Mouse (Mus musculus): Measurements from ENCODE around the gene Pcx. TPM values are rescaled to one million over a fixed set of nuclear protein-coding genes. Genes with fewer than 3 reads are reported as not detected.

Pcx gene
- polyA plus RNA-seq, 1 experiment from 2014 or later: 15.9 TPM

DNA sequence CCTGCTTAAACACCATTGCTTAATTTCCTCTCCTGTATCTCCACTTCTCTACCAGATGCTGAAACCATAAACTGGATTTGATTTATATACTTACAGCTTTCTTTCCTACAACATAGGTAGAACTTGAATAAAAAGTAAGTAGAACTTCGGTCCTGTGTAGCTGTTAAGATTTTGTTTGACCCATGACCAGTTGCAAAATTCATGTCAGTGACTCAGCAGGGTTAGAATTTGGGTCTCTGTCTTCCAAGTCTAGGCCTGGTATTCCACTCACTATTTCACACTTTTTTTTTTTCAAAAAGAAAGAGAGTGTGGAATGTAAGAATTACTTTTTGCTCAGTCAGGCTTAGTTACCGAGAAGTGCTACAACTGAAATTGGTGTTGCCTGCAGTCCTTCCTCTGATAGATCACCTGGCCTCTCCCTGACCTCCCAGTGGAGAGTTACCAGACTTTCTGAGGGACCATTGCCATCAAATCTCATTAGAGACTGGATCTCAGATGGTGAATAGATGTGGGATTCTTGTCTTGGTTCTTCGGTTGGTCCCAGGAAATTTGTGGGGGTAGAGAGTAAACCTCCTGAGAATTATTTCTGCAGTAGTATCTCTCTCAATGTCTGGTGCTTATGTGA is 11.3 kb downstream of the Pcx start:
- no peak overlapping the region for H3K4me2 ChIP-seq
- no peak overlapping the region for H3K4me3 ChIP-seq

GRCm38 (mm10) chr19:4534646-4535045 is 24.4 kb downstream of the Pcx start:
- H3K4me1 ChIP-seq (replicated peaks): no peaks in the 10 kb centered on the region
- H3K4me2 ChIP-seq: no peak overlapping the region
- no peak for ATAC-seq (ENCODE audit: insufficient number of reproducible peaks, low FRiP score)
- H3K4me3 ChIP-seq: no peak overlapping the region
- 84% methylated on average over 2 of the region's 2 CpGs for WGBS
- no peaks in the 10 kb centered on the region for H3K36me3 ChIP-seq
- no peaks in the 10 kb centered on the region for H3K27me3 ChIP-seq (replicated peaks)
- H3K9ac ChIP-seq: no peak overlapping the region
- no peak overlapping the region for H3K27ac ChIP-seq (ENCODE audit: poor library complexity, severe bottlenecking)
- no peaks in the 10 kb centered on the region for H3K9me3 ChIP-seq (replicated peaks)

More for the DNA sequence above, 11.3 kb downstream of the Pcx start:
- Histone ChIP-seq H3K9ac (no peak overlapping the region), H3K27me3 (replicated peaks) (no peaks in the 10 kb centered on the region), H3K4me1 (replicated peaks) (0 out of 2 replicates have a peak, but pooled peaks cover 3% of the 10 kb centered on the region), H3K27ac (ENCODE audit: poor library complexity, severe bottlenecking) (no peak overlapping the region), H3K9me3 (replicated peaks) (no peaks in the 10 kb centered on the region), H3K36me3 (no peaks in the 10 kb centered on the region)
- WGBS: 69% methylated on average over 3 of the region's 3 CpGs
- no peak for ATAC-seq (ENCODE audit: insufficient number of reproducible peaks, low FRiP score)

- no peak for ATAC-seq (ENCODE audit: insufficient number of reproducible peaks, low FRiP score)
- no peak overlapping the region for H3K9ac ChIP-seq
- no peaks in the 10 kb centered on the region for H3K36me3 ChIP-seq
- no peak overlapping the region for H3K4me3 ChIP-seq
- H3K9me3 ChIP-seq (replicated peaks): no peaks in the 10 kb centered on the region
- H3K27me3 ChIP-seq (replicated peaks): no peaks in the 10 kb centered on the region
- no peak overlapping the region for H3K27ac ChIP-seq (ENCODE audit: poor library complexity, severe bottlenecking)
- no peak overlapping the region for H3K4me2 ChIP-seq
- H3K4me1 ChIP-seq (replicated peaks): no peaks in the 10 kb centered on the region
Measured at GRCm38 (mm10) chr19:4535922-4536321, 25.6 kb downstream of the Pcx start.

DNA sequence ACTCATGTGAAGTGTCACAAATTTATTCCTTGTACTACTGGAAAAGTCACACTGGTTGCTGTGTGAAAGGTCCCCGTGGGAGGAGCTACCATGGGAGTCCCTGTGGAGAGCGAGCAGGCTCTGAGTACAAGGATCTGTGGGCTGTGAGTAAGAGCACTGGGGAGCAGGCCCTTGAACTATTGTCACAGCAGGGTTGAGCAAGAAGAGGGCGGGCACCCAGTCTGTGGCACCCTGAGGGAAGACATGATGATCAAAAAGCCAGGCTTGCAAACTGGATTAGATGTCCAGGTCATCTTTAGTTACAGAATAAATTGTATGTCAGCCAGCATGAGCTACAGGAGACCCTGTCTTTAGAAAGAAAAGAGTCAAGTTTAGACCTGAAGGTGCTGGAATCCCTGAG is 26.3 kb downstream of the Pcx start:
- Histone ChIP-seq H3K9me3 (replicated peaks) (no peaks in the 10 kb centered on the region), H3K4me3 (no peak overlapping the region), H3K36me3 (no peaks in the 10 kb centered on the region), H3K4me2 (no peak overlapping the region), H3K4me1 (replicated peaks) (no peaks in the 10 kb centered on the region), H3K27me3 (replicated peaks) (no peaks in the 10 kb centered on the region), H3K27ac (ENCODE audit: poor library complexity, severe bottlenecking) (no peak overlapping the region), H3K9ac (no peak overlapping the region)
- no peak for ATAC-seq (ENCODE audit: insufficient number of reproducible peaks, low FRiP score)
- 63% methylated on average over 3 of the region's 3 CpGs for WGBS

DNA sequence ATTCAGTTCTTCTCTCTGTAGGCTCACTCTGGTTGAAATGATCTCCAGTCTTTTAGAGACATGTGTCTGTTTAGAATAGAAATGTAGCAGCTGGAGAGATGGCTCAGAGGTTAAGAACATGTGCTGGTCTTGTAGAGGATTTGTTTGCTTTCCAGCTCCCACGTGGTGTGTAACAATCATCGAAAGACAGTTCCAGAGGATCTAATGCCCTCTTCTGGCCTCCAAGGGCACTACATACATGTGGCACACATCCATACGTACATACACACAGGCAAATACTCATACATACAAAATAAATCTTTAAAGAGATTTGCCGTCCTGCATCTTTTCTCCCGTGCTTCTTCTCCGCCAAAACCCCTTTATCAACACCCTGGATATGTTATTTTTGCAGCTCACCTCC is 30.0 kb downstream of the Pcx start:
- Histone ChIP-seq H3K27me3 (replicated peaks) (no peaks in the 10 kb centered on the region), H3K27ac (ENCODE audit: poor library complexity, severe bottlenecking) (no peak overlapping the region), H3K9me3 (replicated peaks) (no peaks in the 10 kb centered on the region), H3K4me2 (no peak overlapping the region), H3K36me3 (no peaks in the 10 kb centered on the region), H3K9ac (no peak overlapping the region), H3K4me1 (replicated peaks) (no peaks in the 10 kb centered on the region), H3K4me3 (no peak overlapping the region)
- WGBS: 85% methylated on average over 6 of the region's 6 CpGs
- no peak for ATAC-seq (ENCODE audit: insufficient number of reproducible peaks, low FRiP score)

DNA sequence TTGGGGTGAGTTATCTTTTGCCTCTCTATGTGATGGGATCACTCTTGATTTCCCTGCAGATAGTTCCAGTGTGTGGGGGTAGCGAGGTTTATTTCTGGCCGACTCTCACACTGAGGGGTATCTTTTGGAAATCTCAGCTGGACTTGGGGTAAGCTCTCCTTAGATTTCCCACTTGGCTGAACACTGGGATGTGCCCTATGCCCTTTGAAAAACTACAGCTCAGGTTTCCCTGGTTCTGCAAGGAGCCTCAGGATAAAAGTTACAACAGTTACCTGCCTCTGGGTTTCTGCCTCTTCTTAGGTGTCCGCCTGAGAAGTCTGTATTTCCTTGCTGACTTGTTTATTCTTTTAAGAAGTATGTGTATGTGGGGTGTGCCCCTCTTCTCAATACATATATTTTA is 30.7 kb downstream of the Pcx start:
- WGBS: 82% methylated on average over 3 of the region's 3 CpGs
- Histone ChIP-seq H3K4me1 (replicated peaks) (no peaks in the 10 kb centered on the region), H3K9ac (no peak overlapping the region), H3K9me3 (replicated peaks) (no peaks in the 10 kb centered on the region), H3K4me2 (no peak overlapping the region), H3K36me3 (no peaks in the 10 kb centered on the region), H3K27ac (ENCODE audit: poor library complexity, severe bottlenecking) (no peak overlapping the region), H3K4me3 (no peak overlapping the region), H3K27me3 (replicated peaks) (no peaks in the 10 kb centered on the region)
- no peak for ATAC-seq (ENCODE audit: insufficient number of reproducible peaks, low FRiP score)

- ATAC-seq (ENCODE audit: insufficient number of reproducible peaks, low FRiP score): no peak
- Histone ChIP-seq H3K27ac (ENCODE audit: poor library complexity, severe bottlenecking) (no peak overlapping the region), H3K4me3 (no peak overlapping the region), H3K27me3 (replicated peaks) (no peaks in the 10 kb centered on the region), H3K36me3 (no peaks in the 10 kb centered on the region), H3K4me1 (replicated peaks) (no peaks in the 10 kb centered on the region), H3K4me2 (no peak overlapping the region), H3K9me3 (replicated peaks) (no peaks in the 10 kb centered on the region), H3K9ac (no peak overlapping the region)
Measured at GRCm38 (mm10) chr19:4542081-4542480, 31.8 kb downstream of the Pcx start.

- no peak overlapping the region for H3K9ac ChIP-seq
- H3K4me2 ChIP-seq: no peak overlapping the region
- H3K9me3 ChIP-seq (replicated peaks): no peaks in the 10 kb centered on the region
- no peak overlapping the region for H3K27ac ChIP-seq (ENCODE audit: poor library complexity, severe bottlenecking)
- H3K27me3 ChIP-seq (replicated peaks): no peaks in the 10 kb centered on the region
- 79% methylated on average over 4 of the region's 4 CpGs for WGBS
- no peak overlapping the region for H3K4me3 ChIP-seq
- ATAC-seq (ENCODE audit: insufficient number of reproducible peaks, low FRiP score): no peak
- H3K4me1 ChIP-seq (replicated peaks): peaks cover 7% of the 10 kb centered on the region
- H3K36me3 ChIP-seq: no peaks in the 10 kb centered on the region
Measured at GRCm38 (mm10) chr19:4545091-4545490, 34.8 kb downstream of the Pcx start.

DNA sequence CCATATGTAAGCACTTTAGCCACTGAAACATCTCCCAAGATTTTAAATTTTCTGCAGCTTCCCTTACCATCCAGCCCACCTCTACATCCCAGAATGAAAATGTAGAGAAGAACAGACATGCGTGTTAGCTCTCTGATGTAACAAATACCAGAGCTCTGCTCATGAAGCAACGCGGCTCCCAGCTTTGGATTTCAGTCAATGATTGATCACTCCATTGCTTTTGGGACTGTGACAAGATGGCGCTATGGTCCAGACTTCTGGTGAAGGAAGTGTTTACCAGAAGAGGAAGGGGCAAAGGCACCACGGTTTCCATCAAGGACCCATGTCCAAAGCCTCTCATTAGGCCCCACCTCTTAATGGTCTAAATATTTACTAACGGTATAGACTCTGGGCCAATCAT is 35.6 kb downstream of the Pcx start:
- peaks cover 7% of the 10 kb centered on the region for H3K4me1 ChIP-seq (replicated peaks)
- H3K36me3 ChIP-seq: no peaks in the 10 kb centered on the region
- WGBS: 86% methylated on average over 6 of the region's 6 CpGs
- H3K4me2 ChIP-seq: no peak overlapping the region
- no peaks in the 10 kb centered on the region for H3K9me3 ChIP-seq (replicated peaks)
- no peak overlapping the region for H3K27ac ChIP-seq (ENCODE audit: poor library complexity, severe bottlenecking)
- H3K9ac ChIP-seq: no peak overlapping the region
- no peaks in the 10 kb centered on the region for H3K27me3 ChIP-seq (replicated peaks)
- no peak overlapping the region for H3K4me3 ChIP-seq
- ATAC-seq (ENCODE audit: insufficient number of reproducible peaks, low FRiP score): no peak

GRCm38 (mm10) chr19:4547801-4548200 is 37.5 kb downstream of the Pcx start:
- no peak overlapping the region for H3K4me2 ChIP-seq
- H3K9ac ChIP-seq: no peak overlapping the region
- 81% methylated on average over 6 of the region's 6 CpGs for WGBS
- no peak overlapping the region for H3K27ac ChIP-seq (ENCODE audit: poor library complexity, severe bottlenecking)
- peaks cover 7% of the 10 kb centered on the region for H3K4me1 ChIP-seq (replicated peaks)
- no peak for ATAC-seq (ENCODE audit: insufficient number of reproducible peaks, low FRiP score)
- H3K4me3 ChIP-seq: no peak overlapping the region
- no peaks in the 10 kb centered on the region for H3K27me3 ChIP-seq (replicated peaks)
- H3K9me3 ChIP-seq (replicated peaks): no peaks in the 10 kb centered on the region
- no peaks in the 10 kb centered on the region for H3K36me3 ChIP-seq

DNA sequence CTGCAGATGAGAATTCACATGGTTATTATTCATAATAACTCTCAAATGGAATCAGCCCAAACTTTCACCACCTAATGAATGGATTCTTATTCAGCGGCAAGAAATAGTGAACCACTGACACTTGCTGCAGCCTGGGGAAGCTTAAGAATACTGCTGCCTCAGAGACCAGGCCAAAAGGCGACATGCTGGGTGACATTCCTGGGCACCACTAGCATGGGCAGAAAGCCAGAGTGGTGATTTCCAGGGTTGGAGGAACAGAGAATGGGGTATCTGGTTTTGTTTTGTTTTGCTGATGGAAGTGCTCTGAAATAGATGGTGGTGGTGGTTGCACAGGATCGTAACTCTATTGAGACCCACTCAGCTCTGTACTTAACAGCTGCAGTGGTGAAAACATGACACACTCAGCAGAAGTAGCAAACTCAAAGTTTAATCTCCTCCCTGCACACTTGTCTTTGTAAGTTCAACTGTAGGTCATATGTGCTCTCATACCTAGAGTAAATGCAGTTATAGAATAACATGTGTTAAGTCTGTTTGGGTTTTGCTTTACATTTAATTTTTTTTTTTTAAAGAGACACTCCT is 38.1 kb downstream of the Pcx start:
- no peaks in the 10 kb centered on the region for H3K36me3 ChIP-seq
- H3K9ac ChIP-seq: no peak overlapping the region
- ATAC-seq (ENCODE audit: insufficient number of reproducible peaks, low FRiP score): no peak
- no peak overlapping the region for H3K27ac ChIP-seq (ENCODE audit: poor library complexity, severe bottlenecking)
- peaks cover 7% of the 10 kb centered on the region for H3K4me1 ChIP-seq (replicated peaks)
- no peak overlapping the region for H3K4me3 ChIP-seq
- WGBS: 69% methylated on average over 3 of the region's 3 CpGs
- H3K27me3 ChIP-seq (replicated peaks): no peaks in the 10 kb centered on the region
- H3K9me3 ChIP-seq (replicated peaks): no peaks in the 10 kb centered on the region
- H3K4me2 ChIP-seq: no peak overlapping the region

DNA sequence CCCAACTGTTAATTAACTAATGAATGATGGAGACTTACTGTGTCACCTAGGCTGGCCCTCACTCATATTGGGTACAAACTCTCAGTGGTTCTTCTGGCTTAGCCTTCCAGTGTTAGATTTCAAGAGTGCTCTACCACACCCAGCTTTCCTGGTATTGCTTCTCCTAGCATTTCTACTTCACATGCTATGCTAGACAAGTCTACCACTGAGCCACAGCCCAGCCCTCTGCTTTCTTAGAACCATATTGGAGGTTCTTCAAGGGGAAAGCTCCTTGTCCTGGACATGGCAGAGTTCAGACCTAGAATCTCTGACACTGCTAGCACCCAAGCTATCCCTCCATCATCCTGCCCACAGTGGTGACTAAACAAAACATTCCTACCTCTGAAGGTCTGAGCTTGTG is 44.0 kb downstream of the Pcx start:
- H3K9ac ChIP-seq: no peak overlapping the region
- H3K9me3 ChIP-seq (replicated peaks): no peaks in the 10 kb centered on the region
- H3K4me3 ChIP-seq: no peak overlapping the region
- H3K27ac ChIP-seq (ENCODE audit: poor library complexity, severe bottlenecking): no peak overlapping the region
- peaks cover 15% of the 10 kb centered on the region for H3K4me1 ChIP-seq (replicated peaks)
- H3K36me3 ChIP-seq: no peaks in the 10 kb centered on the region
- ATAC-seq (ENCODE audit: insufficient number of reproducible peaks, low FRiP score): no peak
- no peak overlapping the region for H3K4me2 ChIP-seq
- no peaks in the 10 kb centered on the region for H3K27me3 ChIP-seq (replicated peaks)
